Mouse (Mus musculus): Measurements from ENCODE around the gene Csmd2. TPM values are rescaled to one million over a fixed set of nuclear protein-coding genes. Genes with fewer than 3 reads are reported as not detected.

The Csmd2 gene
- polyA plus RNA-seq, 1 experiment from 2014 or later: 0.45 TPM

- no peaks in the 10 kb centered on the region for H3K27me3 ChIP-seq (replicated peaks; ENCODE audit: control insufficient read depth, insufficient read depth, low read length)
- H3K27ac ChIP-seq (replicated peaks; ENCODE audit: low read depth, low read length): no peak overlapping the region
- H3K9me3 ChIP-seq (ENCODE audit: control insufficient read depth, low read length): no peaks in the 10 kb centered on the region
- DNase-seq (ENCODE audit: low spot score) (no peak), ATAC-seq (ENCODE audit: low read depth) (no peak)
- 86% methylated on average over 8 of the region's 8 CpGs for WGBS
- H3K4me3 ChIP-seq (ENCODE audit: low read depth, low read length): no peak overlapping the region
- H3K36me3 ChIP-seq (ENCODE audit: control insufficient read depth, insufficient read depth, low read length): no peaks in the 10 kb centered on the region
- H3K4me1 ChIP-seq (ENCODE audit: control insufficient read depth, insufficient read depth, low read length): no peaks in the 10 kb centered on the region
- H3K9ac ChIP-seq (ENCODE audit: low read depth, low read length): no peak overlapping the region
- no peak overlapping the region for H3K4me2 ChIP-seq (ENCODE audit: low read depth, low read length)
Measured at GRCm38 (mm10) chr4:128170181-128170580, 182.5 kb downstream of the Csmd2 start.

DNA sequence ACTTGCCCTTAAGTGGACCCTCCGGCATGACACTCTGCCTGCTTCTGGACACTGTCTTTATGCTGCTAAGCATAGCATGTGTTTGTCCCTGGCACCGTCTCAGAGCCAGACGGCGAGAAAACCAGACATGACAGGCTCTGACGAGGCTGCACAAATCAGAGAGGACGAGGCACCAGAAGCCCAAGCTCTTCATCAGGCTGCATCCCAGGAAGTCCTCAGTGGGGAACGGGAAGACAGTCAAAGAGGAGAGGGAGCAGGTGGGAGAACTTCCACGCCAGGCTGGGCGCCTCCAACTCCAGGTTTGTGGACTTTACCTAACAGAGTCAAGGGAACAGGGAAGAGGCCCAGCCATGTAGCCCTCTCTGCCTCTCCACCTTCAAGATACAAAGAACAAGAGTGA, 183.6 kb downstream of the Csmd2 start:
- WGBS: 87% methylated on average over 9 of the region's 9 CpGs
- Histone ChIP-seq H3K4me2 (ENCODE audit: low read depth, low read length) (no peak overlapping the region), H3K27me3 (replicated peaks; ENCODE audit: control insufficient read depth, insufficient read depth, low read length) (no peaks in the 10 kb centered on the region), H3K4me3 (ENCODE audit: low read depth, low read length) (no peak overlapping the region), H3K9ac (ENCODE audit: low read depth, low read length) (no peak overlapping the region), H3K27ac (replicated peaks; ENCODE audit: low read depth, low read length) (no peak overlapping the region), H3K4me1 (ENCODE audit: control insufficient read depth, insufficient read depth, low read length) (no peaks in the 10 kb centered on the region), H3K9me3 (ENCODE audit: control insufficient read depth, low read length) (no peaks in the 10 kb centered on the region), H3K36me3 (ENCODE audit: control insufficient read depth, insufficient read depth, low read length) (no peaks in the 10 kb centered on the region)
- DNase-seq (ENCODE audit: low spot score) (no peak), ATAC-seq (ENCODE audit: low read depth) (no peak)

- no peaks in the 10 kb centered on the region for H3K27me3 ChIP-seq (replicated peaks; ENCODE audit: control insufficient read depth, insufficient read depth, low read length)
- H3K4me3 ChIP-seq (ENCODE audit: low read depth, low read length): no peak overlapping the region
- 93% methylated on average over 1 of the region's 1 CpGs for WGBS
- no peaks in the 10 kb centered on the region for H3K4me1 ChIP-seq (ENCODE audit: control insufficient read depth, insufficient read depth, low read length)
- no peak overlapping the region for H3K4me2 ChIP-seq (ENCODE audit: low read depth, low read length)
- H3K9ac ChIP-seq (ENCODE audit: low read depth, low read length): no peak overlapping the region
- DNase-seq (ENCODE audit: low spot score) (no peak), ATAC-seq (ENCODE audit: low read depth) (no peak)
- H3K9me3 ChIP-seq (ENCODE audit: control insufficient read depth, low read length): no peaks in the 10 kb centered on the region
- H3K36me3 ChIP-seq (ENCODE audit: control insufficient read depth, insufficient read depth, low read length): no peaks in the 10 kb centered on the region
- H3K27ac ChIP-seq (replicated peaks; ENCODE audit: low read depth, low read length): no peak overlapping the region
Measured at GRCm38 (mm10) chr4:128171701-128172100, 184.0 kb downstream of the Csmd2 start.

- ATAC-seq (ENCODE audit: low read depth) (no peak), DNase-seq (ENCODE audit: low spot score) (no peak)
- 85% methylated on average over 8 of the region's 8 CpGs for WGBS
- Histone ChIP-seq H3K9me3 (ENCODE audit: control insufficient read depth, low read length) (no peaks in the 10 kb centered on the region), H3K9ac (ENCODE audit: low read depth, low read length) (no peak overlapping the region), H3K4me2 (ENCODE audit: low read depth, low read length) (no peak overlapping the region), H3K36me3 (ENCODE audit: control insufficient read depth, insufficient read depth, low read length) (no peaks in the 10 kb centered on the region), H3K4me1 (ENCODE audit: control insufficient read depth, insufficient read depth, low read length) (no peaks in the 10 kb centered on the region), H3K27ac (replicated peaks; ENCODE audit: low read depth, low read length) (no peak overlapping the region), H3K27me3 (replicated peaks; ENCODE audit: control insufficient read depth, insufficient read depth, low read length) (no peaks in the 10 kb centered on the region), H3K4me3 (ENCODE audit: low read depth, low read length) (no peak overlapping the region)
Measured at GRCm38 (mm10) chr4:128178974-128179373, 191.3 kb downstream of the Csmd2 start.

- Histone ChIP-seq H3K9me3 (ENCODE audit: control insufficient read depth, low read length) (no peaks in the 10 kb centered on the region), H3K27ac (replicated peaks; ENCODE audit: low read depth, low read length) (no peak overlapping the region), H3K27me3 (replicated peaks; ENCODE audit: control insufficient read depth, insufficient read depth, low read length) (no peaks in the 10 kb centered on the region), H3K4me1 (ENCODE audit: control insufficient read depth, insufficient read depth, low read length) (no peaks in the 10 kb centered on the region), H3K4me3 (ENCODE audit: low read depth, low read length) (no peak overlapping the region), H3K9ac (ENCODE audit: low read depth, low read length) (no peak overlapping the region), H3K36me3 (ENCODE audit: control insufficient read depth, insufficient read depth, low read length) (no peaks in the 10 kb centered on the region), H3K4me2 (ENCODE audit: low read depth, low read length) (no peak overlapping the region)
- 68% methylated on average over 2 of the region's 2 CpGs for WGBS
- ATAC-seq (ENCODE audit: low read depth) (no peak), DNase-seq (ENCODE audit: low spot score) (no peak)
Measured at GRCm38 (mm10) chr4:128179581-128179980, 191.9 kb downstream of the Csmd2 start.

DNA sequence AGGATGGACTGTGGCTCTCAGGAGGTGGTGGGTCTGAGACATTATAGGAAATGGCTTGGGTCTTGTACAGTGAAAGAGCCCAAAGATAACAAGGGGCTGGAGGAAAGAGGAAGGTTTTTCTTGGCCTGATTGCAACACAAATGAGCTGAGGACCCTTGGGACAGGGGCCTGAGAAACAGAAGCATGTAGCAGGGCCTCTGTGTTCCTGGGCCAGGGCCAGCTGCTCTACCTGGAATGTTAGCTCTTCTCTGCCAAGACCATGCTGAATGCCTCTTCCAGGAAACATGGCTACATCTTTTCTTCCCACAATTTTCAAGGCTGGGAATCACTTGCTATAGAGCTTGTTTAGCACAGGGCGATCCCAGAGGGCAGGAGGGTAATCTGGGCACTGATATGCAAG, 197.1 kb downstream of the Csmd2 start:
- ATAC-seq (ENCODE audit: low read depth) (no peak), DNase-seq (ENCODE audit: low spot score) (peak; percentile 54)
- Histone ChIP-seq H3K27ac (replicated peaks; ENCODE audit: low read depth, low read length) (no peak overlapping the region), H3K36me3 (ENCODE audit: control insufficient read depth, insufficient read depth, low read length) (no peaks in the 10 kb centered on the region), H3K4me2 (ENCODE audit: low read depth, low read length) (no peak overlapping the region), H3K9me3 (ENCODE audit: control insufficient read depth, low read length) (no peaks in the 10 kb centered on the region), H3K27me3 (replicated peaks; ENCODE audit: control insufficient read depth, insufficient read depth, low read length) (no peaks in the 10 kb centered on the region), H3K4me3 (ENCODE audit: low read depth, low read length) (no peak overlapping the region), H3K9ac (ENCODE audit: low read depth, low read length) (no peak overlapping the region), H3K4me1 (ENCODE audit: control insufficient read depth, insufficient read depth, low read length) (no peaks in the 10 kb centered on the region)
- 53% methylated on average over 1 of the region's 1 CpGs for WGBS

GRCm38 (mm10) chr4:128194454-128194853, 206.8 kb downstream of the Csmd2 start:
- H3K4me3 ChIP-seq (ENCODE audit: low read depth, low read length): no peak overlapping the region
- no peak overlapping the region for H3K4me2 ChIP-seq (ENCODE audit: low read depth, low read length)
- ATAC-seq (ENCODE audit: low read depth) (no peak), DNase-seq (ENCODE audit: low spot score) (no peak)
- H3K27ac ChIP-seq (replicated peaks; ENCODE audit: low read depth, low read length): no peak overlapping the region
- no peak overlapping the region for H3K9ac ChIP-seq (ENCODE audit: low read depth, low read length)
- no peaks in the 10 kb centered on the region for H3K27me3 ChIP-seq (replicated peaks; ENCODE audit: control insufficient read depth, insufficient read depth, low read length)
- H3K9me3 ChIP-seq (ENCODE audit: control insufficient read depth, low read length): no peaks in the 10 kb centered on the region
- H3K4me1 ChIP-seq (ENCODE audit: control insufficient read depth, insufficient read depth, low read length): no peaks in the 10 kb centered on the region
- no peaks in the 10 kb centered on the region for H3K36me3 ChIP-seq (ENCODE audit: control insufficient read depth, insufficient read depth, low read length)
- WGBS: 91% methylated on average over 8 of the region's 8 CpGs

DNA sequence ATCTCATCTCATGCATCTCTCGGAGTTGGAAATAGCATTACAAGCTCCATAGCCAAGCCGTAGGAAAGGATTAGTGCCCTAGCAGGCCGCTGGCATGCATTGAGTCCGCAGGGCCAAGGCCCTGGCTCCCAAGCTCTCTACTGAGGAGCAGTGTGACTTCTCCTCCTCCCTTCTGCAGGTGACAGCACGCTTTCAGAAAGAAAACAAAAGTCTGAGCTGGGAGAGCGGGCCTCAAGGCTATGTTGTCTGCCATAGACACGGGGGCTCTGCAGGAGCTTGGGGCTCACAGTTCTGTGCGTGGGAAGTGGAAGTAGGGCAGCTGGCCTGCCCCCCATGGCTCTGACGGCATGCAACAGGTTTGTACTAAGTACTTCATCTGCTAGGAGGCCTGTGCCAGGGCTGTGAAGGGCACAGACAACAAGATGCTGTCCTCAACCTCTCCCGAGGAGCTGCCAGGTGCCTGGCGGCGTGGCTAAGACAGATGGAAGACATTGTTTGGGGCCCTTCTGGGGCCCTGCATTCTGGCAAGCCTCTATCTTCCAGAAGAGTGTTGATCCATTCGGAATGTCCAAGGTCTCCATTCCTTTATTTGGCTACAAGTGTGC, 230.4 kb downstream of the Csmd2 start:
- DNase-seq (ENCODE audit: low spot score): peak; percentile 8
- no peaks in the 10 kb centered on the region for H3K9me3 ChIP-seq (ENCODE audit: control insufficient read depth, low read length)
- H3K36me3 ChIP-seq (ENCODE audit: control insufficient read depth, insufficient read depth, low read length): no peaks in the 10 kb centered on the region
- no peaks in the 10 kb centered on the region for H3K4me1 ChIP-seq (ENCODE audit: control insufficient read depth, insufficient read depth, low read length)
- no peak for ATAC-seq (ENCODE audit: low read depth)
- no peak overlapping the region for H3K27ac ChIP-seq (replicated peaks; ENCODE audit: low read depth, low read length)
- H3K9ac ChIP-seq (ENCODE audit: low read depth, low read length): no peak overlapping the region
- H3K4me3 ChIP-seq (ENCODE audit: low read depth, low read length): no peak overlapping the region
- 70% methylated on average over 13 of the region's 13 CpGs for WGBS
- no peak overlapping the region for H3K4me2 ChIP-seq (ENCODE audit: low read depth, low read length)
- H3K27me3 ChIP-seq (replicated peaks; ENCODE audit: control insufficient read depth, insufficient read depth, low read length): no peaks in the 10 kb centered on the region

- Histone ChIP-seq H3K9ac (ENCODE audit: low read depth, low read length) (no peak overlapping the region), H3K27me3 (replicated peaks; ENCODE audit: control insufficient read depth, insufficient read depth, low read length) (no peaks in the 10 kb centered on the region), H3K27ac (replicated peaks; ENCODE audit: low read depth, low read length) (no peak overlapping the region), H3K4me3 (ENCODE audit: low read depth, low read length) (no peak overlapping the region), H3K4me2 (ENCODE audit: low read depth, low read length) (no peak overlapping the region), H3K9me3 (ENCODE audit: control insufficient read depth, low read length) (no peaks in the 10 kb centered on the region), H3K4me1 (ENCODE audit: control insufficient read depth, insufficient read depth, low read length) (0 out of 2 replicates have a peak, but pooled peaks cover 3% of the 10 kb centered on the region), H3K36me3 (ENCODE audit: control insufficient read depth, insufficient read depth, low read length) (no peaks in the 10 kb centered on the region)
- no peak for ATAC-seq (ENCODE audit: low read depth)
- no peak for DNase-seq (ENCODE audit: low spot score)
- WGBS: 54% methylated on average over 6 of the region's 6 CpGs
Measured at GRCm38 (mm10) chr4:128224453-128224852, 236.8 kb downstream of the Csmd2 start.

All from embryonic facial prominence, embryonic 14.5 days (tissue).